Mouse (Mus musculus): ENCODE measurements around the gene Cyfip1. TPM values are rescaled to one million over a fixed set of nuclear protein-coding genes. Genes with fewer than 3 reads are reported as not detected.

Gene Cyfip1
- total RNA-seq, 1 experiment: 59.8 TPM

DNA sequence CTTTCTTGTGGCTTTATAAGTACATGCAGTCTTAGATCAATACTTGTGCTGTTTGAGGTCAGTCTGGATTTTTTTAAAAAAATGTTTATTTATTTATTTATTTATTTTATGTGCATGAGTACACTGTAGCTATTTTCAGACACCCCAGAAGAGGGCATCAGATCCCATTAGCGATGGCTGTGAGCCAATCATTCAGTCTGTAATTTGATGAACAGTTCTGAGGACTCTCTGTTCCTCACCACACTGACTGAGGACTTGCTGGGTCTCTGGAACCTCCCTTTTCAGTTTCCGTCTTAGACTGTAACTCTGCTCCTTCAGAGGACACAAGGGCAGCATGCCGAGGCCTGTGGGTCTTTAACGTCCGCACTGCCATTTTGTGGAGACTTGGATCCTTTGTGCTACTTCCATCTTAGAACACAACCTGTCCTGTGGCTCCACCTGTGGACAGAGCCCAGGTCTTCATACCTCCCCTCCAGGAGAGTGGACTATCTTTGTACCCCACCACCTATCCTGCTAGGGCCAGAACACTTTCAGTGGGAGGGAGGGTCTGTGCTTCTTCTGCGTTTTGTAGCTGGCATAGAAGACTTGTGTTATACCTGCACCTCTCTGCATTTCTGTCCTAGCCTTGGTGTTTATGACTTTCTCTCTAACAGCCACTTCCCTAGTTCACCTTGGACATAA is 28.9 kb downstream of the Cyfip1 start:
- H3K27ac ChIP-seq (ENCODE audit: insufficient read depth, low read depth, low read length, poor library complexity, severe bottlenecking): no peak overlapping the region
- no peaks in the 10 kb centered on the region for H3K9me3 ChIP-seq (ENCODE audit: control insufficient read depth, insufficient read depth, low read depth, low read length)
- no peak for DNase-seq (ENCODE audit: low read depth, low spot score)
- peaks cover 0 to 5% of the 10 kb centered on the region in 2 experiments; a peak in 1 of 4 replicates for H3K4me1 ChIP-seq (ENCODE audit: control insufficient read depth in 2 of 2, insufficient read depth in 2 of 2, low read length in 2 of 2, poor library complexity in 1 of 2)
- in situ Hi-C loops (cut with MboI; ENCODE audit: low sequenced_read_pairs in 2 of 2, unreplicated experiment in 2 of 2): no loop called here
- H3K36me3 ChIP-seq (ENCODE audit: control insufficient read depth, insufficient read depth, low read length, poor library complexity, severe bottlenecking): peaks cover 11% of the 10 kb centered on the region
- TF ChIP-seq CHD2 (IDR thresholded peaks at IDR 0.05; ENCODE audit: low read depth, low read length) (no peak), ZNF384 (IDR thresholded peaks at IDR 0.05; ENCODE audit: low read depth, low read length) (no peak), MAFK (IDR thresholded peaks at IDR 0.05; ENCODE audit: insufficient read depth, low read depth, low read length) (no peak)
- H3K9ac ChIP-seq (ENCODE audit: insufficient read depth, low read depth, low read length, poor library complexity, severe bottlenecking): no peak overlapping the region
- H3K4me3 ChIP-seq (ENCODE audit: insufficient read depth in 1 of 2, low read depth in 1 of 2, low read length in 2 of 2, poor library complexity in 1 of 2, severe bottlenecking in 1 of 2): no peak overlapping the region

DNA sequence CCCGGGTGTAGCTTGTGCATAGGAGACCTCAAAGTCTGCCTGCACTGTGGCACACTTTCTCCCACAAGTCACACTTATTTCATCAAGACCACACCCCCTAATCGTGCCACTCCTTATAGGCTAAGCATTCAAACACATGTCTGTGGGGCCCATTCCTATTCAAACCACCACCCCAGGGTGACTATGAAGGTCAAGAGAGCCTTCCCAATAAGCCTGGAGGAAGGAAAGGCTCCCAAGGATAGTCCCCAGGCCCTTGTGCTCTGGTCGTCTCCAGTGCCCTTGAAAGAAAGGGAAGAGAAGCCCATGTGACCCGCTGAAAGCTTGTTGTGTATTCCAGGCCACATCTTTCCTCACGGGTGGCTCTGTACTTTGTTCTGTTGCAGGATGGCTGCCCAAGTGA is 29.9 kb downstream of the Cyfip1 start:
- Histone ChIP-seq H3K9me3 (ENCODE audit: control insufficient read depth, insufficient read depth, low read depth, low read length) (no peaks in the 10 kb centered on the region), H3K27ac (ENCODE audit: insufficient read depth, low read depth, low read length, poor library complexity, severe bottlenecking) (no peak overlapping the region), H3K9ac (ENCODE audit: insufficient read depth, low read depth, low read length, poor library complexity, severe bottlenecking) (no peak overlapping the region), H3K4me3 (ENCODE audit: insufficient read depth in 1 of 2, low read depth in 1 of 2, low read length in 2 of 2, poor library complexity in 1 of 2, severe bottlenecking in 1 of 2) (no peak overlapping the region), H3K4me1 (ENCODE audit: control insufficient read depth in 2 of 2, insufficient read depth in 2 of 2, low read length in 2 of 2, poor library complexity in 1 of 2) (peaks cover 0 to 5% of the 10 kb centered on the region in 2 experiments; a peak in 1 of 4 replicates), H3K36me3 (ENCODE audit: control insufficient read depth, insufficient read depth, low read length, poor library complexity, severe bottlenecking) (peaks cover 11% of the 10 kb centered on the region)
- in situ Hi-C loops (cut with MboI; ENCODE audit: low sequenced_read_pairs in 2 of 2, unreplicated experiment in 2 of 2): no loop called here
- TF ChIP-seq ZNF384 (IDR thresholded peaks at IDR 0.05; ENCODE audit: low read depth, low read length) (no peak), HCFC1 (IDR thresholded peaks at IDR 0.05; ENCODE audit: borderline replicate concordance, insufficient read depth, low read length) (no peak), MAFK (IDR thresholded peaks at IDR 0.05; ENCODE audit: insufficient read depth, low read depth, low read length) (no peak)
- DNase-seq (ENCODE audit: low read depth, low spot score): peak; percentile 12

- no peak for DNase-seq (ENCODE audit: low read depth, low spot score)
- in situ Hi-C loops (cut with MboI; ENCODE audit: low sequenced_read_pairs in 2 of 2, unreplicated experiment in 2 of 2): no loop called here
- peaks cover 20% of the 10 kb centered on the region for H3K36me3 ChIP-seq (ENCODE audit: control insufficient read depth, insufficient read depth, low read length, poor library complexity, severe bottlenecking)
Measured at GRCm38 (mm10) chr7:55874703-55875102, 33.2 kb downstream of the Cyfip1 start.

GRCm38 (mm10) chr7:55877721-55878120 is 36.2 kb downstream of the Cyfip1 start:
- TF ChIP-seq CHD2 (IDR thresholded peaks at IDR 0.05; ENCODE audit: low read depth, low read length) (no peak), ZNF384 (IDR thresholded peaks at IDR 0.05; ENCODE audit: low read depth, low read length) (no peak), HCFC1 (IDR thresholded peaks at IDR 0.05; ENCODE audit: borderline replicate concordance, insufficient read depth, low read length) (no peak), MAFK (IDR thresholded peaks at IDR 0.05; ENCODE audit: insufficient read depth, low read depth, low read length) (no peak), ZC3H11A (IDR thresholded peaks at IDR 0.05; ENCODE audit: borderline replicate concordance, low read depth, low read length) (no peak)
- Histone ChIP-seq H3K36me3 (ENCODE audit: control insufficient read depth, insufficient read depth, low read length, poor library complexity, severe bottlenecking) (peaks cover 19% of the 10 kb centered on the region), H3K9ac (ENCODE audit: insufficient read depth, low read depth, low read length, poor library complexity, severe bottlenecking) (no peak overlapping the region), H3K9me3 (ENCODE audit: control insufficient read depth, insufficient read depth, low read depth, low read length) (no peaks in the 10 kb centered on the region), H3K4me3 (ENCODE audit: insufficient read depth in 1 of 2, low read depth in 1 of 2, low read length in 2 of 2, poor library complexity in 1 of 2, severe bottlenecking in 1 of 2) (no peak overlapping the region), H3K27ac (ENCODE audit: insufficient read depth, low read depth, low read length, poor library complexity, severe bottlenecking) (no peak overlapping the region), H3K4me1 (ENCODE audit: control insufficient read depth in 2 of 2, insufficient read depth in 2 of 2, low read length in 2 of 2, poor library complexity in 1 of 2) (no peaks in the 10 kb centered on the region)
- no peak for DNase-seq (ENCODE audit: low read depth, low spot score)
- in situ Hi-C loops (cut with MboI; ENCODE audit: low sequenced_read_pairs in 2 of 2, unreplicated experiment in 2 of 2): no loop called here

More at GRCm38 (mm10) chr7:55874703-55875102, 33.2 kb downstream of the Cyfip1 start:
- Histone ChIP-seq H3K27ac (ENCODE audit: insufficient read depth, low read depth, low read length, poor library complexity, severe bottlenecking) (no peak overlapping the region), H3K4me3 (ENCODE audit: insufficient read depth in 1 of 2, low read depth in 1 of 2, low read length in 2 of 2, poor library complexity in 1 of 2, severe bottlenecking in 1 of 2) (no peak overlapping the region), H3K9ac (ENCODE audit: insufficient read depth, low read depth, low read length, poor library complexity, severe bottlenecking) (no peak overlapping the region), H3K9me3 (ENCODE audit: control insufficient read depth, insufficient read depth, low read depth, low read length) (no peaks in the 10 kb centered on the region), H3K4me1 (ENCODE audit: control insufficient read depth in 2 of 2, insufficient read depth in 2 of 2, low read length in 2 of 2, poor library complexity in 1 of 2) (peaks cover 0 to 2% of the 10 kb centered on the region in 2 experiments; a peak in 1 of 4 replicates)
- TF ChIP-seq ZC3H11A (IDR thresholded peaks at IDR 0.05; ENCODE audit: borderline replicate concordance, low read depth, low read length) (no peak), ZNF384 (IDR thresholded peaks at IDR 0.05; ENCODE audit: low read depth, low read length) (no peak), HCFC1 (IDR thresholded peaks at IDR 0.05; ENCODE audit: borderline replicate concordance, insufficient read depth, low read length) (no peak), CHD2 (IDR thresholded peaks at IDR 0.05; ENCODE audit: low read depth, low read length) (no peak), MAFK (IDR thresholded peaks at IDR 0.05; ENCODE audit: insufficient read depth, low read depth, low read length) (no peak)

GRCm38 (mm10) chr7:55880882-55881281 is 39.3 kb downstream of the Cyfip1 start:
- Histone ChIP-seq H3K9ac (ENCODE audit: insufficient read depth, low read depth, low read length, poor library complexity, severe bottlenecking) (no peak overlapping the region), H3K36me3 (ENCODE audit: control insufficient read depth, insufficient read depth, low read length, poor library complexity, severe bottlenecking) (peaks cover 11% of the 10 kb centered on the region)
- DNase-seq (ENCODE audit: low read depth, low spot score): no peak

More at GRCm38 (mm10) chr7:55880882-55881281, 39.3 kb downstream of the Cyfip1 start:
- TF ChIP-seq CHD2 (IDR thresholded peaks at IDR 0.05; ENCODE audit: low read depth, low read length) (no peak), HCFC1 (IDR thresholded peaks at IDR 0.05; ENCODE audit: borderline replicate concordance, insufficient read depth, low read length) (no peak)
- no peaks in the 10 kb centered on the region for H3K9me3 ChIP-seq (ENCODE audit: control insufficient read depth, insufficient read depth, low read depth, low read length)
- no peaks in the 10 kb centered on the region for H3K4me1 ChIP-seq (ENCODE audit: control insufficient read depth in 2 of 2, insufficient read depth in 2 of 2, low read length in 2 of 2, poor library complexity in 1 of 2)
- no peak overlapping the region for H3K27ac ChIP-seq (ENCODE audit: insufficient read depth, low read depth, low read length, poor library complexity, severe bottlenecking)
- in situ Hi-C loops (cut with MboI; ENCODE audit: low sequenced_read_pairs in 2 of 2, unreplicated experiment in 2 of 2): no loop called here
- H3K4me3 ChIP-seq (ENCODE audit: insufficient read depth in 1 of 2, low read depth in 1 of 2, low read length in 2 of 2, poor library complexity in 1 of 2, severe bottlenecking in 1 of 2): no peak overlapping the region

Measured in ES-E14 (cell line).